Mouse (Mus musculus) CD4-positive helper T cell, adult 2 months (primary cell): Measurements from ENCODE around the gene Mrps7.
A peak's percentile ranks its signal among the peaks of the same experiment; 100 is the strongest.
"Not testable (repeated sequence)": the region's sequence is repeated elsewhere in the genome, so short reads cannot be mapped to it uniquely, and the experiment has no call there.

ENCODE experiments used
- DNase-seq: peaks from one replicate; pipeline ENCODE4 v3.0.0-alpha.2; 2012; ENCODE audit warnings: low read depth, missing footprints, low spot score

Mrps7 gene

GRCm38 (mm10) chr11:115628465-115629101, 24.9 kb downstream of the Mrps7 start:
- peak; percentile 54 for DNase-seq

- DNase-seq = peak; percentile 88
These were observed 26.2 kb downstream of the Mrps7 start for GRCm38 (mm10) chr11:115629734-115630531.

GRCm38 (mm10) chr11:115630532-115631504, 27.1 kb downstream of the Mrps7 start:
- DNase-seq = peak; percentile 92

GRCm38 (mm10) chr11:115631505-115631890, 27.8 kb downstream of the Mrps7 start:
- peak; percentile 53 for DNase-seq

- DNase-seq = peak; percentile 76
These were observed 28.5 kb downstream of the Mrps7 start for GRCm38 (mm10) chr11:115632247-115632646.

- peak; percentile 40 for DNase-seq
These were observed 29.1 kb downstream of the Mrps7 start for GRCm38 (mm10) chr11:115632862-115633261.

GRCm38 (mm10) chr11:115634109-115634508, 30.4 kb downstream of the Mrps7 start:
- no peak for DNase-seq

- DNase-seq = no peak
These were observed 31.3 kb downstream of the Mrps7 start for GRCm38 (mm10) chr11:115635041-115635440.

- DNase-seq = no peak
These were observed 31.8 kb downstream of the Mrps7 start for GRCm38 (mm10) chr11:115635484-115635883.

GRCm38 (mm10) chr11:115636960-115637359, 33.2 kb downstream of the Mrps7 start:
- no peak for DNase-seq

- DNase-seq = peak; percentile 49
These were observed 35.0 kb downstream of the Mrps7 start for GRCm38 (mm10) chr11:115638498-115639409.

- DNase-seq = no peak
These were observed 35.8 kb downstream of the Mrps7 start for GRCm38 (mm10) chr11:115639540-115639939.

GRCm38 (mm10) chr11:115640311-115640828, 36.6 kb downstream of the Mrps7 start:
- DNase-seq = peak; percentile 38

- peak; percentile 94 for DNase-seq
These were observed 37.4 kb downstream of the Mrps7 start for GRCm38 (mm10) chr11:115640978-115641663.

GRCm38 (mm10) chr11:115641664-115642036, 37.9 kb downstream of the Mrps7 start:
- DNase-seq = peak; percentile 29

GRCm38 (mm10) chr11:115642705-115643104, 39.0 kb downstream of the Mrps7 start:
- DNase-seq = no peak

- peak; percentile 87 for DNase-seq
These were observed 39.5 kb downstream of the Mrps7 start for GRCm38 (mm10) chr11:115643265-115643664.

GRCm38 (mm10) chr11:115644308-115644707, 40.6 kb downstream of the Mrps7 start:
- no peak for DNase-seq

GRCm38 (mm10) chr11:115645498-115645897, 41.8 kb downstream of the Mrps7 start:
- DNase-seq = not testable (repeated sequence)

- DNase-seq = peak; percentile 69
These were observed 42.7 kb downstream of the Mrps7 start for GRCm38 (mm10) chr11:115646439-115646838.
